Mouse (Mus musculus) heart, adult 2 months (tissue): ENCODE data around the gene Pdpk1.

Source experiments
- CTCF ChIP-seq: fragments of 200-600 bp; IDR thresholded peaks from 2 replicates; pipeline ENCODE4 v1.8.1; 2022; ENCODE audit warnings: antibody characterized with exemption, mild to moderate bottlenecking, moderate library complexity
- POLR2A ChIP-seq: fragments of 200-500 bp; IDR thresholded peaks from 2 replicates; pipeline ENCODE4 v1.6.1; 2011; ENCODE audit warnings: mild to moderate bottlenecking, low read depth, low read length, control low read depth; ENCODE audit not compliant: insufficient read depth

DNA sequence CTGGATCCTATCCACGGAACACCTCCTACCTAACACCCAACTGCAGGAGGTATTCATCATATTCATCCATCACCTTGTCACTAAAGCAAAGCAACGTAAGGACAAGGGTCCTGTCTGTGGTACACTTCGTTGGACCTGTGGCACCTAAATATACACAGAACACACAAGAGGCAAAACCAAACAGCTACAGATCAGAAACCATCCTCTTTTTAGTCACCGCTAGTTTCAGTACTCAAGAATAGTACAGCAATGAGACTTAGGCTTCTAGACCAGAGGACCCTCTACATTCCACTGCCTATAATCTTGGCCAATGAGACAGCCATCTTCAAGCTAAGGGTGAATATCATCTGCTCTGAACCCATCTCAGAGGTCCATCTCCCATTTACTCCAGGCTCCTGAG, 52.4 kb downstream of the Pdpk1 start:
- TF ChIP-seq CTCF (no peak), POLR2A (no peak)
